Mouse (Mus musculus): ENCODE data around the gene Pvr.

- TF ChIP-seq CTCF (IDR thresholded peaks at IDR 0.05; ENCODE audit: borderline replicate concordance, insufficient read depth, low read depth, low read length) (no peak), POLR2A (IDR thresholded peaks at IDR 0.05; ENCODE audit: borderline replicate concordance, insufficient read depth, low read length) (no peak)
Observed at GRCm38 (mm10) chr7:19925376-19925775, 4.4 kb upstream of the Pvr start.

Data from cerebellum, adult 2 months (tissue).